Mouse (Mus musculus): ENCODE results near the gene Gpr143.

GRCm38 (mm10) chrX:152855076-152855772 lies 73.5 kb downstream of the Gpr143 start:
- TF ChIP-seq HCFC1 (IDR thresholded peaks at IDR 0.05; ENCODE audit: borderline replicate concordance, insufficient read depth, low read length): no peak
- TF ChIP-seq ZC3H11A (IDR thresholded peaks at IDR 0.05; ENCODE audit: borderline replicate concordance, low read depth, low read length): no peak
- TF ChIP-seq MAFK (IDR thresholded peaks at IDR 0.05; ENCODE audit: insufficient read depth, low read depth, low read length): no peak
- TF ChIP-seq CHD2 (IDR thresholded peaks at IDR 0.05; ENCODE audit: low read depth, low read length): no peak

Measured in ES-E14 (cell line).